Mouse (Mus musculus) liver, embryonic 15.5 days (tissue): ENCODE results near the gene Gm732. TPM values are rescaled to one million over a fixed set of nuclear protein-coding genes. Genes with fewer than 3 reads are reported as not detected.

ENCODE experiments used
- ATAC-seq: fragments of 200-750 bp; cut with Nextera tagmentation; 2 replicates; pipeline ENCODE4 v1.8.0; 2017; ENCODE audit warnings: moderate number of reproducible peaks, mild to moderate bottlenecking, moderate library complexity; ENCODE audit not compliant: insufficient read depth
- H3K27ac ChIP-seq: fragments of 300-500 bp; sonication (generic); replicated peaks from 2 replicates; pipeline ENCODE4 v1.5.1; 2015; ENCODE audit warnings: mild to moderate bottlenecking, inconsistent platforms
- H3K27me3 ChIP-seq: fragments of 300-500 bp; sonication (generic); 2 replicates; pipeline ENCODE4 v1.6.1; 2015; ENCODE audit warnings: mild to moderate bottlenecking, inconsistent platforms
- H3K36me3 ChIP-seq: fragments of 300-500 bp; sonication (generic); replicated peaks from 2 replicates; pipeline ENCODE4 v1.6.1; 2015; ENCODE audit warnings: moderate library complexity, mild to moderate bottlenecking, inconsistent platforms
- H3K4me1 ChIP-seq: fragments of 300-500 bp; sonication (generic); replicated peaks from 2 replicates; pipeline ENCODE4 v1.6.1; 2015; ENCODE audit warnings: inconsistent platforms
- H3K4me2 ChIP-seq: fragments of 300-500 bp; sonication (generic); 2 replicates; pipeline ENCODE4 v1.6.1; 2015; ENCODE audit warnings: moderate library complexity, mild to moderate bottlenecking, inconsistent platforms
- H3K4me3 ChIP-seq: fragments of 300-500 bp; sonication (generic); replicated peaks from 2 replicates; pipeline ENCODE4 v1.5.1; 2015; ENCODE audit warnings: mild to moderate bottlenecking, inconsistent platforms
- H3K9ac ChIP-seq: fragments of 300-500 bp; sonication (generic); 2 replicates; pipeline ENCODE4 v1.6.1; 2015; ENCODE audit warnings: moderate library complexity, mild to moderate bottlenecking, inconsistent platforms
- H3K9me3 ChIP-seq: fragments of 300-500 bp; sonication (generic); replicated peaks from 2 replicates; pipeline ENCODE4 v1.6.1; 2016; ENCODE audit warnings: inconsistent platforms
- WGBS: fragments of 180-500 bp; shearing (Covaris S2); methylation state at CpG from one replicate; pipeline ENCODE4 v1.1.7; 2015; ENCODE audit warnings: mixed read lengths; ENCODE audit not compliant: insufficient replicate concordance; 5-methylcytosine and 5-hydroxymethylcytosine counted together
- polyA plus RNA-seq: library from polyadenylated mRNA; unstranded; fragments of >200 nt; fragmentation: Nextera tagmentation; extraction: Ambion mirVana; gene quantifications from 2 replicates; pipeline ENCODE4 v1.2.1, GENCODE M21; 2015

Gene Gm732
- not detected in 2 replicates for polyA plus RNA-seq

- Histone ChIP-seq H3K4me2 (no peak within 1 kb of the TSS), H3K4me3 (no peak within 1 kb of the TSS), H3K9me3 (no peaks in the 10 kb centered on the region), H3K27me3 (no peaks in the 10 kb centered on the region), H3K36me3 (no peaks in the 10 kb centered on the region), H3K9ac (no peak within 1 kb of the TSS), H3K27ac (no peak within 1 kb of the TSS), H3K4me1 (no peaks in the 10 kb centered on the region)
- no peak for ATAC-seq
- WGBS: 19% methylated on average over 1 of the region's 1 CpGs
Measured at GRCm38 (mm10) chrX:107948365-107948764, at the start of gene Gm732. Gene Gm732, minus strand, starts transcription at chrX:107948465.

Other genes with a start within 250 kb of the Gm732 start
- not detected in 2 replicates for gene Tent5d, start 155.9 kb downstream of the Gm732 start, polyA plus RNA-seq
- 7.0 and 7.8 TPM in 2 replicates for gene 2610002M06Rik, start 132.1 kb downstream of the Gm732 start, polyA plus RNA-seq